Mouse (Mus musculus) intestine, postnatal 0 days (tissue): Measurements from ENCODE around the gene Acot11. TPM values are rescaled to one million over a fixed set of nuclear protein-coding genes. Genes with fewer than 3 reads are reported as not detected.
"Not testable (repeated sequence)": the region's sequence is repeated elsewhere in the genome, so short reads cannot be mapped to it uniquely, and the experiment has no call there.

Source experiments
- ATAC-seq: fragments of 200-750 bp; cut with Nextera tagmentation; 2 replicates; pipeline ENCODE4 v1.8.0; 2017; ENCODE audit warnings: mild to moderate bottlenecking, moderate TSS enrichment, moderate library complexity
- H3K27ac ChIP-seq: fragments of 300-500 bp; sonication (generic); 2 replicates; pipeline ENCODE4 v1.5.1; 2014; ENCODE audit warnings: mild to moderate bottlenecking, low read depth, low read length, moderate library complexity
- H3K27me3 ChIP-seq: fragments of 300-500 bp; sonication (generic); replicated peaks from 2 replicates; pipeline ENCODE4 v1.6.1; 2014; ENCODE audit warnings: low read length, mixed read lengths; ENCODE audit not compliant: control insufficient read depth, insufficient read depth
- H3K36me3 ChIP-seq: fragments of 300-500 bp; sonication (generic); 2 replicates; pipeline ENCODE4 v1.6.1; 2014; ENCODE audit warnings: mild to moderate bottlenecking, moderate library complexity; ENCODE audit not compliant: control insufficient read depth, insufficient read depth
- H3K4me1 ChIP-seq: fragments of 300-500 bp; sonication (generic); replicated peaks from 2 replicates; pipeline ENCODE4 v1.6.1; 2014; ENCODE audit warnings: antibody characterized with exemption, low read length, mixed read lengths; ENCODE audit not compliant: control insufficient read depth, insufficient read depth
- H3K4me2 ChIP-seq: fragments of 300-500 bp; sonication (generic); replicated peaks from 2 replicates; pipeline ENCODE4 v1.6.1; 2014; ENCODE audit warnings: low read depth, mild to moderate bottlenecking, moderate library complexity
- H3K4me3 ChIP-seq: fragments of 300-500 bp; sonication (generic); 2 replicates; pipeline ENCODE4 v1.5.1; 2014; ENCODE audit warnings: low read depth, low read length
- H3K9ac ChIP-seq: fragments of 300-500 bp; sonication (generic); 2 replicates; pipeline ENCODE4 v1.6.1; 2014; ENCODE audit warnings: mild to moderate bottlenecking, low read depth, low read length
- H3K9me3 ChIP-seq: fragments of 300-500 bp; sonication (generic); 2 replicates; pipeline ENCODE4 v1.6.1; 2016; ENCODE audit warnings: mixed run types; ENCODE audit not compliant: control insufficient read depth
- CTCF ChIP-seq: sonication (generic); IDR thresholded peaks from 2 replicates; pipeline ENCODE4 v1.5.1; 2016; ENCODE audit warnings: low read depth, mild to moderate bottlenecking, control low read depth, antibody characterized with exemption, moderate library complexity
- WGBS: fragments of 180-500 bp; shearing (Covaris S2); extraction: QIAGEN DNeasy Blood & Tissue Kit; methylation state at CpG from one replicate; pipeline ENCODE4 v1.1.7; 2014; 5-methylcytosine and 5-hydroxymethylcytosine counted together
- polyA plus RNA-seq: library from polyadenylated mRNA; unstranded; fragments of >200 nt; fragmentation: Nextera tagmentation; extraction: Ambion mirVana; gene quantifications from 2 replicates; pipeline ENCODE4 v1.2.1, GENCODE M21; 2015

Acot11 gene
- polyA plus RNA-seq, 1 experiment from 2014 or later: 7.8 TPM

DNA sequence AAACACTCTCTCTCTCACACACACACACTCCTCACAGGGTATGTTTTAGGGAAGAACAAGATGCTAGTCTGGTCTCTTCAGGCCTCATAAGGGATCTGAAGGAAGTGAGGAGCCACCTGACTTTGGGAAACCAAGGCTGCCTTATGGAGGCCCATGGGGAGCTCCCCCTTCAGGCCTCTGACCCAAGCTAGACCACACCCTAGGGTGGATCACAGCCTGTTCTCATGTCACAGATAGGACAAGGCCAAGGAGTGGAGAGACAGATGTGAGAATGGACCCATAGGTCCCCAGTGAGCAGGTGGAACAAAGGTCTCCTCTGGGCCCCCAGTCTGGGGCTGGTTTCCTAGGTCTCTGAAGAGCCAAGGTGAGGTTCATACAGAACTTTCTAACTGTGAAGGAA lies 12.5 kb downstream of the Acot11 start:
- Histone ChIP-seq H3K36me3 (no peaks in the 10 kb centered on the region), H3K27ac (peak overlapping the region; percentile 76), H3K4me3 (no peak overlapping the region), H3K27me3 (no peaks in the 10 kb centered on the region), H3K4me1 (peaks cover 18% of the 10 kb centered on the region; the same call in 1 of the 2 replicates), H3K9ac (no peak overlapping the region), H3K9me3 (no peaks in the 10 kb centered on the region), H3K4me2 (peak overlapping the region; percentile 4; the same call in 1 of the 2 replicates)
- TF ChIP-seq CTCF: peak; percentile 55
- peak; percentile 87 for ATAC-seq

GRCm38 (mm10) chr4:106790938-106791337 lies 13.9 kb downstream of the Acot11 start:
- no peaks in the 10 kb centered on the region for H3K36me3 ChIP-seq
- TF ChIP-seq CTCF: no peak
- no peak overlapping the region for H3K4me2 ChIP-seq
- peak overlapping the region; percentile 54 for H3K27ac ChIP-seq
- H3K27me3 ChIP-seq: no peaks in the 10 kb centered on the region
- ATAC-seq: peak; percentile 78
- peaks cover 18% of the 10 kb centered on the region; the same call in 1 of the 2 replicates for H3K4me1 ChIP-seq
- no peaks in the 10 kb centered on the region for H3K9me3 ChIP-seq
- WGBS: 47% methylated on average over 1 of the region's 1 CpGs
- H3K4me3 ChIP-seq: no peak overlapping the region
- no peak overlapping the region for H3K9ac ChIP-seq

GRCm38 (mm10) chr4:106790218-106790617 lies 14.6 kb downstream of the Acot11 start:
- H3K4me1 ChIP-seq: peaks cover 18% of the 10 kb centered on the region; the same call in 1 of the 2 replicates
- H3K4me2 ChIP-seq, H3K9ac ChIP-seq, H3K9me3 ChIP-seq, H3K27ac ChIP-seq, ATAC-seq, H3K36me3 ChIP-seq, H3K4me3 ChIP-seq, H3K27me3 ChIP-seq: not testable (repeated sequence)
- peak; percentile 35 for TF ChIP-seq CTCF
- 84% methylated on average over 5 of the region's 5 CpGs for WGBS

GRCm38 (mm10) chr4:106789705-106790104 lies 15.1 kb downstream of the Acot11 start:
- 0 out of 2 replicates have a peak, but pooled peaks cover under 1% of the 10 kb centered on the region for H3K36me3 ChIP-seq
- peaks cover 17% of the 10 kb centered on the region; the same call in 1 of the 2 replicates for H3K4me1 ChIP-seq
- no peak overlapping the region for H3K4me2 ChIP-seq
- H3K27ac ChIP-seq: no peak overlapping the region
- no peak overlapping the region for H3K4me3 ChIP-seq
- no peaks in the 10 kb centered on the region for H3K9me3 ChIP-seq
- no peak for ATAC-seq
- no peak overlapping the region for H3K9ac ChIP-seq
- WGBS: 67% methylated on average over 9 of the region's 9 CpGs
- no peak for TF ChIP-seq CTCF
- H3K27me3 ChIP-seq: no peaks in the 10 kb centered on the region

DNA sequence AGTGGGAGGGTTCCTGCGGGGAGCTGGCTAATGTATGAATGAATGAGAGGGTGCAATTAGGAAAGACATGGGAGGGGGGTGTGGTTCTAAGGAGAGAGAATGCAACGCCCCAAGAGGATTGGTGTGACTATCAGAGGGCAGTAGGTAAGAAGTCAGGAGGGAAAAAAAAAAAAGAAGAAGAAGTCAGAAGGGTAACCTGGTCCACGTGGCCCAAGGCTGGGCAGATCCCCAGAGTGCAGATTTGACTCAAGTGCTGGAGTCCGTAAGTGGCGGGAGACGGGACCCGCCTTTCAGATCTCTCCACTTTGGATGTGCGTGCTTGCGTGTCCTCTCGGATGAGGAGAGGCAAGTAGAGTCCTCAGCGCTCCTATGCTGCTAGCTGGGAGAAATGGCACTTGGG lies 16.2 kb downstream of the Acot11 start:
- ATAC-seq: no peak

GRCm38 (mm10) chr4:106787830-106788229 lies 17.0 kb downstream of the Acot11 start:
- 69% methylated on average over 7 of the region's 7 CpGs for WGBS
- Histone ChIP-seq H3K4me3 (no peak overlapping the region), H3K9ac (no peak overlapping the region), H3K36me3 (peaks cover 7% of the 10 kb centered on the region; the same call in 1 of the 2 replicates), H3K4me2 (no peak overlapping the region), H3K27ac (no peak overlapping the region), H3K4me1 (peaks cover 5% of the 10 kb centered on the region; the same call in 1 of the 2 replicates), H3K27me3 (no peaks in the 10 kb centered on the region), H3K9me3 (no peaks in the 10 kb centered on the region)
- TF ChIP-seq CTCF: no peak
- ATAC-seq: no peak

More for the DNA sequence above, 16.2 kb downstream of the Acot11 start:
- no peaks in the 10 kb centered on the region for H3K9me3 ChIP-seq
- H3K36me3 ChIP-seq: peaks cover 7% of the 10 kb centered on the region; the same call in 1 of the 2 replicates
- WGBS: 64% methylated on average over 11 of the region's 11 CpGs
- no peak for TF ChIP-seq CTCF
- no peak overlapping the region for H3K27ac ChIP-seq
- H3K4me3 ChIP-seq: no peak overlapping the region
- no peaks in the 10 kb centered on the region for H3K27me3 ChIP-seq
- no peak overlapping the region for H3K4me2 ChIP-seq
- H3K4me1 ChIP-seq: peaks cover 12% of the 10 kb centered on the region; the same call in 1 of the 2 replicates
- H3K9ac ChIP-seq: no peak overlapping the region
